Mouse (Mus musculus) thymus, adult 2 months (tissue): Measurements from ENCODE around the gene Luc7l2.

ENCODE experiments used
- CTCF ChIP-seq: fragments of 200-500 bp; IDR thresholded peaks from 2 replicates; pipeline ENCODE4 v1.5.1; 2012; ENCODE audit warnings: mild to moderate bottlenecking, control low read depth, low read length, moderate library complexity, borderline replicate concordance; ENCODE audit not compliant: control insufficient read depth, poor library complexity, insufficient read depth; ENCODE audit errors: extremely low read depth
- POLR2A ChIP-seq: fragments of 200-500 bp; IDR thresholded peaks from 2 replicates; pipeline ENCODE4 v1.6.1; 2012; ENCODE audit warnings: mild to moderate bottlenecking, low read length, control low read depth, moderate library complexity; ENCODE audit not compliant: control insufficient read depth, poor library complexity, insufficient read depth; ENCODE audit errors: extremely low read depth

GRCm38 (mm10) chr6:38550250-38551061, 678 bp upstream of the Luc7l2 start:
- TF ChIP-seq POLR2A (no peak), CTCF (no peak)
